Mouse (Mus musculus) fat pad, adult 2 months (tissue): ENCODE results near the gene Arhgef28.

ENCODE experiments used
- DNase-seq: peaks from one replicate; pipeline ENCODE4 v3.0.0-alpha.2; 2011; ENCODE audit warnings: low read depth, low spot score; ENCODE audit errors: extremely low read depth

The Arhgef28 gene

DNA sequence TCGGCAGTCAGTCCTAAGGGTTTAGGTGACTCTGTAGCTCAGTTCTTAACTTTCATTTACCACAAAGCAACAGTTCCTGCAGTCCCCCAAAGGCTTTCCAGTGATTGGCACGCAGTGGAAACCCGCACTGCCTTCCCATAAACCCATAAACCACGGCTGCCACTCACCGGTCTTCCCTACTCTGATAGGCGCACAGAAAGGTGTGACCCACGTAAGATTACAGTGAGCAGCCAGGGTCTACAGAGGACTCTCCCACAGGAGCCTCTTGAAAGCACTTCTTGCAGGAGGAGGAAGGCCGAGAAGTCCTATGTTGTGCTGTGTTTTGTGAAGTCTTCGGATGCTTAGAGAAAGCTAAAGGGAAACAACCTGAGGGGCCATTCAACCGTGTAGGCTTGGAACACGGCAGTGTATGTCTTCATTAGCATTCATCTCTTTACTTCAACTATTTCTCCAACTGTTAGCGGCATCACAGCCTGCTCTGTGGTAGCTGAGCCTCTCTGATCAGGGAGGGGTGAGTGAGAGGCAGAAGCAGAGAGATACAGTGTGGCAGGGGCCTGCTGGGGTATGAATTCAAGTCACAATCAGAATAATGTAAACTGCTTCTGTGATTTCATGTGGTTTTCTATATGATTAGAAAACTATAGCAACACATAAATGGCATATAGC lies 189.2 kb downstream of the Arhgef28 start:
- DNase-seq: no peak

- DNase-seq: no peak
These were observed 190.0 kb downstream of the Arhgef28 start for GRCm38 (mm10) chr13:98015981-98016922.

- DNase-seq: no peak
These were observed 191.3 kb downstream of the Arhgef28 start for GRCm38 (mm10) chr13:98014892-98015291.

- no peak for DNase-seq
These were observed 192.5 kb downstream of the Arhgef28 start for GRCm38 (mm10) chr13:98013715-98014114.

- DNase-seq: no peak
These were observed 194.3 kb downstream of the Arhgef28 start for GRCm38 (mm10) chr13:98011931-98012341.

DNA sequence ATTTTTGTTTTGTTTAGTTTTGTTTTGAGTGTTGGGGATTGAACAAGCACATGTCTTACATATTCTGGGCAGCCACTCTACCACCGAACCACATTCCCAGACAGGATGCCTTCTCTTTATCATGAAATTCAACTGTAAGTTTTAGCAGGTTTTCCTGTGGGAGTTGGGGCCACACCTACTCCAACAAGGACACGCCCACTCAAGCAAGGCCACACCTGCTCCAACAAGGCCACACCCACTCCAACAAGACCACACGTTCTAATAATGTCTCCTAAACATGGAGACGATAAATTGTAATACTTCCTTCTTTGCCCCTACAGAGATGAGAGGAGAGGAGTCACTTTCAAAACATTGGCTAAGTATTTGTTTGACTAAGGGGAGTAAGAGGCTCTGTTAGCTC lies 197.2 kb downstream of the Arhgef28 start:
- no peak for DNase-seq

GRCm38 (mm10) chr13:98008588-98008987 lies 197.7 kb downstream of the Arhgef28 start:
- DNase-seq: no peak

DNA sequence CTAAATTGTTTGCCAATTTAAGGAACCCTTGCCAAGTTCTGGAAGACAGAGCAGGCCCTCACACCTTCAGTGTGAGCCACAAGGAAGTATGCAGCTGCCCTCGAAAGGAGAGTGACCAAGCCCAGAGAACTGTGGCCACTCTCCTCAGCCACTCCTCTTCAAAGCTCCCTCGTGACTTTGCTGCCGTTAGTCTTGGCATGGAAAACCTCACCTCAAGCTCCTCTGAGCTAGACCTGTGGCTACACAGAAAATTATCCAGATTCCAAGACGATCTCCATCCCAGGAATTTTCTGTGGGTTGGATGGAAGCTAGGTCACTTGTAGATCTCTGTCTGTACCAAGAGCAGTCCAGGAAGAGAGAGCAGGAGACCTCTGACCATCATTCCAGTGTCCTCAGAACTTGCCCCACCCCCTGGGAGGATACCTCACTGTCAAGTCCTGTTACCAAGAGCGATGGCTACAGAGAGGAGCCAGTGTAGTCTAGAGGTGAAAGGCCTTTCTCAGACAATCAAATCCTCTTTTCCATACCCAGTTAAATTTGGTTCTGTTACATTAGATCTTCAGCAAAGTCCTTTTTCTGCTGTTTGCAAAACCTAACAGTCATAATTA lies 200.5 kb downstream of the Arhgef28 start:
- no peak for DNase-seq

GRCm38 (mm10) chr13:98004647-98005414 lies 201.4 kb downstream of the Arhgef28 start:
- DNase-seq: no peak

DNA sequence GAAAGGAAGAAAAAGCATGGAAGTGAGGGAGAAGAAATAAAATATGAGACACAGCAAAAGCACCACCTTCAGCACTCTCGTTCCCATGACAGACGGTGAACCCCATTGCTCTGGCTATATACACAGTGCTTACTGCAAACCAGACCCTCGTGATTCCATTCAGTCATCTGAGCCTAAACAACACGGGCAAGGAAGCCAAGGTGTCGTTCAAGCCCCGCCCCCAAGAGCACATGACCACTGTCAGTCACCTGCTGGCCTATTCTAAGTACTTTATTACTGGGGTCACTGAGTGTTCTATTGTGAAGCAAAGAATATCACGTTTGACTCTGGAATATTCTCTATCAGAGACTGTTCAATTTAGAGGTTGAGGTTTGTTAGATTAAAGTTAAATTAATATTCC lies 202.5 kb downstream of the Arhgef28 start:
- no peak for DNase-seq

DNA sequence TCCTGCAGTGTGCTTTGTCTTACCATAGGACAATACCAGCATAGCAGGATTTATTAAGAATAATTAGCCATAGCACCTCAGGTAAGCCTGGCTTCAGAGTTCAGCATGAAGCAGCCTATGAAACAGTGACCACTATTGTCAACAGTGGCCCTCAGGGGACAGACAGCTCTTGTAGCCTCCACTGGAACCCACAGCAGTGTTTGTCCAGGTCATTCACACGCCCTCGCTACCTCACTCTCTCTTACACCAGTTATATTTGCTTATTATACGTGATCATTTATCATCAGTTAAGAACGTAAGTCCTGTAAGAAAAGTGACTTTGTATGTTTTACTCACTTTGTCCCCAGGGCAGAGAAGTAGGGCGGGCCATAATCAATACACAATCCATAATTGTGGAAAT lies 203.6 kb downstream of the Arhgef28 start:
- no peak for DNase-seq

- DNase-seq: no peak
These were observed 204.1 kb downstream of the Arhgef28 start for GRCm38 (mm10) chr13:98002121-98002520.

DNA sequence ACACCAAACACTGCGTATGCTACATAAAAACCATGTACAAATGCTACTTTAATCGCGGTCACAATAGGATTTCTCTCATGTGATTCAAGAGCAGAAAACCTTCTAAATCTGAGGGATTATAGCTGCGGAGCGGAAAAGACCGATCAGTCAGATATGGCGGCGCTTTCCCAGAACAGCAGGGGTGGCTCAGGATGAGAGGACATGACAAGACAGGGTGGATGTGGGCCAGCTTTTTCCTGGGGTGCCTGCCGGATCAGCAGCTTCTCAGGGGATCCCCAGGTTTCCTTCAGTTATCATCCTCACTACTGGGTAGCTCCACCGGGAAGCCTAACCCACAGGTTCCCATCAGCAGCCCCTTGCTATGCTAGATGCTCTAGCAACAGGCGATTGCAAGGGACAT lies 204.5 kb downstream of the Arhgef28 start:
- no peak for DNase-seq

- DNase-seq: no peak
These were observed 205.4 kb downstream of the Arhgef28 start for GRCm38 (mm10) chr13:98000841-98001240.

GRCm38 (mm10) chr13:97999130-97999529 lies 207.1 kb downstream of the Arhgef28 start:
- no peak for DNase-seq

DNA sequence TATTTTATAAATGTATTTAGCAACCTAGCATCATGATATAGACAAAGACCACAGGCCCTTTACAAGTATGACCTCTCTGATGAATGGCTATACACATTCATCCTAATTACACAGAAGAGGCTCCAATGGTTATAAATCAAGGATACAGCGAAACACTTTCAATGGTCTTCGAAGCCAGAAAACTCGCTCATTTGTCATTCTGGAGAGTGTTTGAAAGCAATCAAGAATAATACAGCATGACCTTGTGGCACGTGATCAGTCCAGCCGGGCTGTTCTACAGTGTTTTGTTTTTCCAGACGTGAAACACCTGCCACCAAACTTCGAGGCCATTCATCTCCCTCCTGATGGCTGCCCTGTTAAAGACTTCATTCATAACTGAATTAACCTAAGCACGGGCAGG lies 207.7 kb downstream of the Arhgef28 start:
- DNase-seq: no peak

GRCm38 (mm10) chr13:97990939-97991338 lies 215.3 kb downstream of the Arhgef28 start:
- DNase-seq: no peak

DNA sequence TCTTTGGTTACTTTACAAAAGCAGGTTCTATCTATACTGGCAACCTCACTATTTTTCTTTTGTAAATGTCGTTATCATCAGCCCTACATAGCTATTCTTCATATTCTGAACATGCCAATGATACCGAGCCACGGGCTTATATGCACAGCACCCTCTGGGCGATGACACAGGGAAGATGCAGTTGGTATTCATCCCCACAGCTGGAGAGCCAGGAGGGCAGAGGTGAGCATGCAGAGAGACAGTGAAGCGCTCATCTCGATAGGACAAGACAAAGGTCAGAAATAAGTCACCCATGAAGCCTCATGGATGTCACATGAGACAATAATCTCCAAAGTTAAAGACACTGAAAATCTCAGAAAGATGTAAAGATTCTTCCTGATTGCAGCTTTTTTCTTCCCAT lies 217.4 kb downstream of the Arhgef28 start:
- DNase-seq: no peak

DNA sequence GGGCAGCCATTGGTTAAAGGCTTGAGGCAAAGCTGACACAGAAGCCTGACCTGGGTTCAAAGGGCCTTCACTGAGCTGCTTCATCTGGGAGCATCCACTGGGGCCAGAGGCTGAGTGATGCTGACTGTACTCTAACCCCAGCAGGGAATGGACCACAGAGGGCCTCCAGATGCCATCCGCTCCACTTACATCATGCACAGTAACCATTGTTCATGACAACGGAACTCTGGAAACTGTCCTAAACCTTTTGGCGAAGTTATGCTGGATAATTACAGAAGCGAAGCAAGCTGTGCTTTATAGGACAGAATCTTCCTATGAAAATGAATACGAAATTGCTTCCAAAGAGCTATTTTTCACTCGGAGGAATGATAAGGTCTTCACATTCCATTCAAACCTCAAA lies 219.5 kb downstream of the Arhgef28 start:
- DNase-seq: no peak

DNA sequence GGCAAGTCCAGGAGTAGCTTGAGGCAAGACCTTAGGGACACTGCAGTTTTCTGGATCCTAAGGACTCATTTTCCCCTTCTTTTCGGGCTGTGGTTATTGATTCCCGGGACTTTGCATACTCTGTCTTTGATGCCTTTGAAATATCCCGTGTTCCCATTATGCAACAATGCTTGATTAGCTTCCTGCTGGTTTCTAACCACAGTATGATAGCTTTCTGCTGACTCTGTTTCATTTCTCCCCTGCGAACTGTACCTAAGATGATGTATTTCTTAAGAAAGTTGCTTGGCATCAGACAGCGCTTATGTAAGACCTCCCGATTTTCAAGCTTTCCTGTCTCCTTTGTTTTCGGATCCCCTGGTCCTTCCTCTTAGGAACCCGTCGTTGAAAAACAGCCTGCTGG lies 229.1 kb downstream of the Arhgef28 start:
- no peak for DNase-seq

DNA sequence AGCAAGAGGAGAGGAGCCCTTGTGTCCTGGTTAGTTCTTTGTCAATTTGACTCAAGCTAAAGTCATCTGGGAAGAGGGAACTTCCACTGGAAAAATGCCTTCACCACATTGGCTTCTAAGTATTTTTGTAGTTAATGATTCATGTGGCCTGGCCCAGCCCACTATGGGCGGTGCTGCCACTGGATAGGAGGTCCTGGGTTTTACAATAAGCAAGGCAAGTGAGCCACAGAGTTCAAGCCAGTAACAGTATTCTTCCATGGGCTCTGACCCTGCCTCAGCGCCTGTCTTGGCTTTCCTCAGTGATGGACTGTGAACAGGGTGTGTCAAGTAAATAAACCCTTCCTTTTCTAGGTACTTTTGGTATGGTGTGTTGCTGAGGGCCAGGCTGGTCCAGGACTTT lies 229.6 kb downstream of the Arhgef28 start:
- no peak for DNase-seq
